Mouse (Mus musculus) bone marrow macrophage, adult 2 months (primary cell): ENCODE measurements around the gene Gm12666. TPM values are rescaled to one million over a fixed set of nuclear protein-coding genes. Genes with fewer than 3 reads are reported as not detected.
"Not testable (repeated sequence)": the region's sequence is repeated elsewhere in the genome, so short reads cannot be mapped to it uniquely, and the experiment has no call there.

Source experiments
- H3K27ac ChIP-seq: 2 replicates; pipeline ENCODE4 v1.5.1; 2012; ENCODE audit warnings: low read depth, low read length; ENCODE audit not compliant: insufficient read depth
- H3K4me1 ChIP-seq: 2 replicates; pipeline ENCODE4 v1.6.1; 2012; ENCODE audit warnings: low read length; ENCODE audit not compliant: control insufficient read depth, insufficient read depth
- H3K4me3 ChIP-seq: 2 replicates; pipeline ENCODE4 v1.5.1; 2012; ENCODE audit warnings: mild to moderate bottlenecking, low read length, moderate library complexity; ENCODE audit not compliant: insufficient read depth
- CTCF ChIP-seq: IDR thresholded peaks from 2 replicates; pipeline ENCODE4 v1.5.1; 2012; ENCODE audit warnings: low read depth, mild to moderate bottlenecking, low read length, moderate library complexity
- POLR2A ChIP-seq: IDR thresholded peaks from 2 replicates; pipeline ENCODE4 v1.6.1; 2012; ENCODE audit warnings: mild to moderate bottlenecking, low read depth, low read length, borderline replicate concordance
- polyA plus RNA-seq: library from polyadenylated mRNA; stranded (reverse); fragments of >200 nt; gene quantifications from 2 replicates; pipeline ENCODE4 v1.2.4, GENCODE M21; 2012; ENCODE audit not compliant: missing spikeins, insufficient read depth, insufficient read length

Gene Gm12666
- not detected in 2 replicates for polyA plus RNA-seq

DNA sequence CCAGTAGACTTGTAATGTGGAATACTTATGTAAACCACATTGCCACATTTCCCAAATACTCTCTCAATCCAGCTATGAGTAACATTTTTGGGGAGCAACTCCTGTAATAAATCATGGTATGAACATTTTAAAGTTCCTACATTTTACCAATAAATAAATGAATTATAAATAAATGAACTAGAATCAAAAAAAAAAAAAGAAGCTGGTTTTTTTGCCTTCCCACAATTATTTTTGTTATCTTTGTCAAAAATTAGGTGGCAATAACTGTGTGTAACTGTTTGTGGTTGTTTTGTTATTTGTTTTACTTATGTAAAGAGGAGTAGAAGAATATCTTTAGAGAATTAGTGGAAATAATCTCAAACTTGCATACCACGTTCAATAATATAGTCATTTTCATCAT, at the start of gene Gm12666:
Gene Gm12666 (minus strand): TSS at position 101 of the 400 bp plus-strand sequence.
- H3K4me3 ChIP-seq, H3K4me1 ChIP-seq, H3K27ac ChIP-seq: not testable (repeated sequence)

DNA sequence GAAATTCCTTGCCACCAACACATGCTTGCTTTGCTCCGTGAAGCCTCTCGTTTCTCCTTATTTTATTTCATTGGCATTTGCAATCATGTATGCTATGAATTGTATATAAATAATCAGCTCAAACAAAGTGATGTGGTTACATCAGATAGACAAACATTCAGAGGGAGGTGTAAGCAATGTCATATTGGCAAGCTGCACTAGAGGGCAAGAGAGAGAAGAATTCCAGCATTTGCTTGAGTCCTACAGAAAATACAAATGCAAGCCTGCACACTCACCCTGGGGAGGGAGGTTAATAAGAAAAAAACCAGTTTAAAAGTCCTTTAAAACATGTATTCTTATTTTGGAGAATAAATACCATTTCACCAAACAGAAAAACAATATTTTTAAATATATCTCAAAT, 34.8 kb upstream of the Gm12666 start:
- Histone ChIP-seq H3K4me3 (no peak overlapping the region), H3K4me1 (0 out of 2 replicates have a peak, but pooled peaks cover 2% of the 10 kb centered on the region), H3K27ac (no peak overlapping the region)
- TF ChIP-seq POLR2A (no peak), CTCF (no peak)

DNA sequence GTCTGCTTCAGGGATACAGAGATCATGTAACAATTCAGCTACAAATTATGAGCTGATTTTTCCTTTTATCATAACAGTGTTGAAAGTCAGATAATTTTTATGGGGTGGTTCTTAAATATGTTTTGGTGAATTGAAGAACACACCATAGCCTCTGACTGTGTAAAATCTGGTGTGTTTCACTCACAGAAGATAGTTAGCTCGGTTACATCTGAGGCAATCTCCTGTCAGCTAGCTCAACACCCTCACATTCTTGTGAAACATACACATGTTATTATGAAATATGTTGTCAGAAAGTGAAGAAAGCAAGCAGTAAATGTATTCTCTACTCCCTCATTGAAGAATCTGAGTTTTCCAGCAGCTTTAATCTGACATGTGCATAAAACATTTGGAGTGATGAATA, 24.7 kb upstream of the Gm12666 start:
- Histone ChIP-seq H3K4me1 (no peaks in the 10 kb centered on the region), H3K27ac (no peak overlapping the region), H3K4me3 (no peak overlapping the region)
- TF ChIP-seq POLR2A (no peak), CTCF (no peak)

DNA sequence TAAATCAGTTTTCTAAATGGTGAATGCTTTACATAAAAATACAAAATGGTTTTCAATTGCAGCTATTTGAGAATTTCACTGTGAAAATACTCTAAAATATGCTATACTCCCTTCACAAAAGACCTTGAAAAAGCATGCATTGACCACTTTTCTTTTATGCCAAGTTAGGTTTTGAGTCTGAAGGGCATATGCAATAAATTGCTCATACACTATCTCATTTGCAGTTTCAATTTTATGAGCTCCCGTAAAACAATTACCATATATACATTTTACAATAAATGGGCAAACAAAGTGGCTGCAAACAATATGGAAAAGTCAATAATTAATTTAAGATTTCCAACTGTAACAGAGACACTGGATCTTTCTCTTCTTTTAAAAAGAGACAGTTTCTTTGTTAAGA, 38.9 kb downstream of the Gm12666 start:
- Histone ChIP-seq H3K4me1 (no peaks in the 10 kb centered on the region), H3K27ac (no peak overlapping the region), H3K4me3 (no peak overlapping the region)
- TF ChIP-seq POLR2A = no peak
- no peak for TF ChIP-seq CTCF

DNA sequence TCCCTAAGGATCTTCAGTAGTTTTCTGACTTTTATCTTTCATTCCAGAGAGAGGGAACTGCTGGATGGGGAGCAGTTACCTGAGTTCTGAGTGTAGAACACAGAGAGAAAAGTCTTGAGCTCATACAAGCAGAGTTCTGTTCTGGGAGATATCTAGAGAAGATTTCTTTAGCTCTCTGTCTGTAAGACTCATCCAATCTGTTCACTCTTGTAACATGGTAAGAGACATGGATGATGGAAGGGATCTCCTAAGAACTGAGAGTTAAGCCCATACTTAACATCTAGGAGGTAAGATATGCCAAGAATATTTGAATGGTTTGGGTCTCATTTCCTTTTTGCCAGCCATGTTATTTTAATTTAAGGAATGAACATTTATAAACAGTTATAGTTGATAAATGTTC, 44.4 kb downstream of the Gm12666 start, which contains the start of gene Izumo3:
Gene Izumo3 (minus strand): TSS at position 101 of the 400 bp plus-strand sequence.
- no peak for TF ChIP-seq POLR2A
- Histone ChIP-seq H3K4me1 (no peaks in the 10 kb centered on the region), H3K4me3 (no peak within 1 kb of the TSS), H3K27ac (no peak within 1 kb of the TSS)

Other genes starting within 250 kb of the Gm12666 start
- gene Izumo3, start 44.5 kb downstream of the Gm12666 start, polyA plus RNA-seq = not detected in 2 replicates